In genomic region chr11:101972651-101973050, GRCm38 (mm10) we compare ENCODE assay signal across 23 mouse cellular contexts. TPM values are rescaled to one million over a fixed set of nuclear protein-coding genes. Genes with fewer than 3 reads are reported as not detected.
DNase-seq lines count a peak whose midpoint lies in the region; ATAC-seq and TF ChIP-seq lines count a peak whose summit lies in the region.
"Had no signal": no experiment of that assay in that cellular context is flagged by ENCODE, and none has a peak within 500 bp of the region (broad histone marks: within the 10 kb centered on the region; RNA-seq: fewer than 3 reads in every experiment).

No protein-coding gene starts in this region.

- H3K4me1 ChIP-seq in liver, postnatal 0 days (ENCODE audit: insufficient read depth) = no peaks in the 10 kb centered on the region
- peaks cover 9% of the 10 kb centered on the region for H3K4me1 ChIP-seq in brown adipose tissue, adult 24 weeks (ENCODE audit: control insufficient read depth, insufficient read depth, insufficient read length, low read length)

- H3K79me2 ChIP-seq in macrophage (ENCODE audit: inconsistent target) = peaks cover 37% of the 10 kb centered on the region

- no peaks in the 10 kb centered on the region for H3K9me3 ChIP-seq in liver, postnatal 0 days (ENCODE audit: low read length)
- H3K9me3 ChIP-seq: embryonic facial prominence, embryonic 12.5 days; forebrain, embryonic 15.5 days; heart, embryonic 13.5 days; hindbrain, embryonic 15.5 days had no signal

- no peak for DNase-seq in liver, postnatal 0 days
- DNase-seq in liver = no peak
- DNase-seq in adipocyte (ENCODE audit: low spot score) = peak; percentile 51
- DNase-seq in layer of hippocampus, postnatal 36 days = no peak
- DNase-seq in adrenal gland, postnatal 10 days = no peak
- DNase-seq: adrenal gland, postnatal 25 days; cerebellum, adult 11 months; cerebellum, postnatal 25 days; gastrocnemius, postnatal 10 days; heart, postnatal 36 days had no signal

- ATAC-seq in liver, postnatal 0 days = peak; percentile 69
- ATAC-seq: forebrain, embryonic 15.5 days had no signal

- H3K27me3 ChIP-seq in liver, postnatal 0 days (ENCODE audit: insufficient read depth, low read length) = peaks cover 4% of the 10 kb centered on the region; the same call in 1 of the 2 replicates
- H3K27me3 ChIP-seq: hindbrain, embryonic 15.5 days had no signal

- no peak overlapping the region for H3K4me3 ChIP-seq in liver, postnatal 0 days (ENCODE audit: low read depth, low read length)
- no peak overlapping the region for H3K4me3 ChIP-seq in brown adipose tissue, adult 24 weeks (ENCODE audit: insufficient read depth, low read depth, low read length)
- no peak overlapping the region for H3K4me3 ChIP-seq in macrophage (ENCODE audit: inconsistent target)
- H3K4me3 ChIP-seq: embryonic facial prominence, embryonic 12.5 days; forebrain, embryonic 15.5 days; heart, embryonic 13.5 days; hindbrain, embryonic 15.5 days had no signal

- no peak overlapping the region for H3K27ac ChIP-seq in liver, postnatal 0 days (ENCODE audit: low read depth)
- H3K27ac ChIP-seq in brown adipose tissue, adult 24 weeks (replicated peaks; ENCODE audit: low read depth, low read length) = peak overlapping the region; percentile 25
- H3K27ac ChIP-seq in macrophage = peak overlapping the region; percentile 96
- H3K27ac ChIP-seq: embryonic facial prominence, embryonic 12.5 days; forebrain, embryonic 15.5 days; heart, embryonic 13.5 days; hindbrain, embryonic 15.5 days had no signal

- H3K36me3 ChIP-seq in liver, postnatal 0 days (replicated peaks; ENCODE audit: insufficient read depth, low read length) = peaks cover 6% of the 10 kb centered on the region; the same call in 1 of the 2 replicates
- peaks cover 43% of the 10 kb centered on the region for H3K36me3 ChIP-seq in macrophage (ENCODE audit: inconsistent target)
- H3K36me3 ChIP-seq: embryonic facial prominence, embryonic 12.5 days; forebrain, embryonic 15.5 days; hindbrain, embryonic 15.5 days had no signal

- no peak overlapping the region for H3K4me2 ChIP-seq in liver, postnatal 0 days (ENCODE audit: low read depth, low read length)
- H3K4me2 ChIP-seq: embryonic facial prominence, embryonic 12.5 days; forebrain, embryonic 15.5 days; heart, embryonic 13.5 days; hindbrain, embryonic 15.5 days had no signal

- 0 out of 2 replicates have a peak, but pooled peaks have one; percentile 34 for TF ChIP-seq EP300 in liver, postnatal 0 days (IDR thresholded peaks at IDR 0.05; ENCODE audit: low read depth)

- 77% methylated on average over 5 of the region's 5 CpGs for WGBS in liver, postnatal 0 days (ENCODE audit: insufficient replicate concordance)
- 81% methylated on average over 5 of the region's 5 CpGs for WGBS in macrophage (ENCODE audit: missing documents)

- TF ChIP-seq CTCF in liver, postnatal 0 days (IDR thresholded peaks at IDR 0.05; ENCODE audit: low read depth) = no peak

- no peak overlapping the region for H3K9ac ChIP-seq in liver, postnatal 0 days (replicated peaks)
- H3K9ac ChIP-seq: embryonic facial prominence, embryonic 12.5 days; forebrain, embryonic 15.5 days; heart, embryonic 13.5 days; hindbrain, embryonic 15.5 days had no signal

RNA-seq across cellular contexts. Expression of gene Sost, which starts 5.8 kb away (rescaled TPM):
- not detected in 2 replicates for polyA plus RNA-seq in liver, postnatal 0 days (2015; fragmentation: Nextera tagmentation; extraction: Ambion mirVana)
- not detected in 2 replicates for polyA plus RNA-seq in brown adipose tissue, adult 24 weeks (2012; ENCODE audit: insufficient read depth, insufficient read length, missing spikeins)
- total RNA-seq in macrophage (2018; cell fraction: chromatin; rRNA removed) = not detected
- not detected for total RNA-seq in macrophage (2018; cell fraction: cytosol; rRNA removed)
- not detected for total RNA-seq in macrophage (2018; cell fraction: nucleus; rRNA removed)
- polyA plus RNA-seq in macrophage (2018) = not detected in 3 replicates
- not detected for total RNA-seq in layer of hippocampus, postnatal 36 days (2021)
- 1 to 10 TPM in 1 of 2 experiments, not detected in 1; 3.0 TPM for total RNA-seq in adrenal gland, postnatal 10 days (2021)
- total RNA-seq: adrenal gland, adult 18-20 months; adrenal gland, postnatal 25 days; ES-E14 had no signal
- polyA plus RNA-seq: forebrain, embryonic 11.5 days; forebrain, embryonic 15.5 days had no signal

RNA-seq across cellular contexts. Expression of gene Cfap97d1, which starts 11.4 kb away (rescaled TPM):
- polyA plus RNA-seq in liver, postnatal 0 days (2015; fragmentation: Nextera tagmentation; extraction: Ambion mirVana) = 0.19 TPM in 1 of 2 replicates, not detected in the other
- polyA plus RNA-seq in brown adipose tissue, adult 24 weeks (2012; ENCODE audit: insufficient read depth, insufficient read length, missing spikeins) = not detected in 2 replicates
- not detected for total RNA-seq in macrophage (2018; cell fraction: chromatin; rRNA removed)
- total RNA-seq in macrophage (2018; cell fraction: cytosol; rRNA removed) = not detected
- not detected for total RNA-seq in macrophage (2018; cell fraction: nucleus; rRNA removed)
- not detected in 3 replicates for polyA plus RNA-seq in macrophage (2018)
- total RNA-seq in layer of hippocampus, postnatal 36 days (2021) = not detected
- not detected for total RNA-seq in adrenal gland, postnatal 10 days (2021)
- total RNA-seq: adrenal gland, adult 18-20 months; adrenal gland, postnatal 25 days; ES-E14; gastrocnemius, postnatal 10 days; heart, adult 8-10 months; heart, postnatal 36 days had no signal
- polyA plus RNA-seq: cortical plate, adult 2 months; embryonic facial prominence, embryonic 12.5 days; forebrain, embryonic 11.5 days; forebrain, embryonic 15.5 days; heart, embryonic 13.5 days; heart, postnatal 0 days; hindbrain, embryonic 11.5 days; hindbrain, embryonic 15.5 days had no signal

RNA-seq across cellular contexts. Expression of gene Dusp3, which starts 14.2 kb away (rescaled TPM):
- polyA plus RNA-seq in liver, postnatal 0 days (2015; fragmentation: Nextera tagmentation; extraction: Ambion mirVana) = 18.4 and 22.7 TPM in 2 replicates
- polyA plus RNA-seq in brown adipose tissue, adult 24 weeks (2012; ENCODE audit: insufficient read depth, insufficient read length, missing spikeins) = 66.5 and 75.1 TPM in 2 replicates
- total RNA-seq in macrophage (2018; cell fraction: chromatin; rRNA removed) = 100 to 1,000 TPM in 1 of 26 experiments, 10 to 100 TPM in 25; 17.5 to 100 (median 40.7) TPM
- total RNA-seq in macrophage (2018; cell fraction: cytosol; rRNA removed) = 100 to 1,000 TPM in 13 of 26 experiments, 10 to 100 TPM in 13; 82.1 to 224 (median 125) TPM
- 100 to 1,000 TPM in 13 of 26 experiments, 10 to 100 TPM in 13; 44.6 to 157 (median 101) TPM for total RNA-seq in macrophage (2018; cell fraction: nucleus; rRNA removed)
- polyA plus RNA-seq in macrophage (2018) = 119 to 143 TPM (median 138 TPM) in 3 replicates
- 100 to 1,000 TPM; 138 to 158 TPM for total RNA-seq in layer of hippocampus, postnatal 36 days (2021)
- 10 to 100 TPM; 93.3 to 96.3 TPM for total RNA-seq in adrenal gland, postnatal 10 days (2021)

RNA-seq across cellular contexts. Expression of gene Mpp3, which starts 55.6 kb away (rescaled TPM):
- 0.56 and 0.72 TPM in 2 replicates for polyA plus RNA-seq in liver, postnatal 0 days (2015; fragmentation: Nextera tagmentation; extraction: Ambion mirVana)
- polyA plus RNA-seq in brown adipose tissue, adult 24 weeks (2012; ENCODE audit: insufficient read depth, insufficient read length, missing spikeins) = 0.54 and 0.87 TPM in 2 replicates
- total RNA-seq in macrophage (2018; cell fraction: chromatin; rRNA removed) = not detected
- not detected for total RNA-seq in macrophage (2018; cell fraction: cytosol; rRNA removed)
- under 1 TPM in 1 of 26 experiments, not detected in 25; 0.30 TPM for total RNA-seq in macrophage (2018; cell fraction: nucleus; rRNA removed)
- not detected in 3 replicates for polyA plus RNA-seq in macrophage (2018)
- total RNA-seq in layer of hippocampus, postnatal 36 days (2021) = 10 to 100 TPM; 88.5 to 90.2 TPM
- total RNA-seq in adrenal gland, postnatal 10 days (2021) = 10 to 100 TPM; 11.8 to 16.0 TPM
